ENCODE assay signal across 12 mouse cellular contexts in genomic region chr11:105420671-105421450, GRCm38 (mm10). TPM values are rescaled to one million over a fixed set of nuclear protein-coding genes. Genes with fewer than 3 reads are reported as not detected.
A peak's percentile ranks its signal among the peaks of the same experiment; 100 is the strongest.
DNase-seq lines count a peak whose midpoint lies in the region; ATAC-seq and TF ChIP-seq lines count a peak whose summit lies in the region.
"Had no signal": no experiment of that assay in that cellular context is flagged by ENCODE, and none has a peak within 500 bp of the region (broad histone marks: within the 10 kb centered on the region; RNA-seq: fewer than 3 reads in every experiment).

No protein-coding gene starts in this region.

- H3K27me3 ChIP-seq in midbrain, embryonic 11.5 days (ENCODE audit: control insufficient read depth, insufficient read depth, low read length): no peaks in the 10 kb centered on the region
- H3K27me3 ChIP-seq in embryonic facial prominence, embryonic 10.5 days (replicated peaks; ENCODE audit: low read depth, poor library complexity, severe bottlenecking): no peaks in the 10 kb centered on the region
- H3K27me3 ChIP-seq: embryonic facial prominence, embryonic 12.5 days; Patski had no signal

- ATAC-seq in frontal cortex, adult (ENCODE audit: low TSS enrichment): peak; percentile 94
- no peak for ATAC-seq in midbrain, embryonic 11.5 days (ENCODE audit: low FRiP score)
- ATAC-seq: hindbrain, embryonic 16.5 days; Patski had no signal

- TF ChIP-seq CTCF in bone marrow macrophage, adult 2 months (IDR thresholded peaks at IDR 0.05; ENCODE audit: low read depth, low read length): no peak

- intact Hi-C loops in left cerebral cortex, postnatal 25 days (cut with DNase I): loop anchor here (1.0 to 5.0 kb wide), 5 partner anchors 36 to 171 kb away; no protein-coding TSS in a partner anchor

- peaks cover 29% of the 10 kb centered on the region for H3K4me1 ChIP-seq in bone marrow macrophage, adult 2 months (ENCODE audit: control insufficient read depth, insufficient read depth, low read length)
- H3K4me1 ChIP-seq in midbrain, embryonic 11.5 days (ENCODE audit: control insufficient read depth, insufficient read depth, low read length): no peaks in the 10 kb centered on the region
- peaks cover 9% of the 10 kb centered on the region; the same call in 1 of the 2 replicates for H3K4me1 ChIP-seq in embryonic facial prominence, embryonic 10.5 days
- H3K4me1 ChIP-seq: embryonic facial prominence, embryonic 12.5 days had no signal

- DNase-seq in kidney, adult 8-10 months: peak; percentile 23 to 24
- DNase-seq in left cerebral cortex, postnatal 25 days (ENCODE audit: low spot score in 2 of 2): peak; percentile 75 to 97
- no peak for DNase-seq in midbrain, embryonic 11.5 days (ENCODE audit: low spot score, missing footprints)
- DNase-seq in thymus, postnatal 14 days: no peak
- DNase-seq in embryonic facial prominence, embryonic 10.5 days (ENCODE audit: low spot score): no peak
- DNase-seq in gastrocnemius, adult 18-20 months (ENCODE audit: low spot score): no peak
- DNase-seq: retina, postnatal 1 day had no signal

- no peaks in the 10 kb centered on the region for H3K36me3 ChIP-seq in midbrain, embryonic 11.5 days (ENCODE audit: control insufficient read depth, insufficient read depth, low read length)
- H3K36me3 ChIP-seq in embryonic facial prominence, embryonic 10.5 days (replicated peaks): no peaks in the 10 kb centered on the region
- H3K36me3 ChIP-seq: embryonic facial prominence, embryonic 12.5 days had no signal

- 85% methylated on average over 7 of the region's 7 CpGs for WGBS in midbrain, embryonic 11.5 days
- WGBS in embryonic facial prominence, embryonic 10.5 days: 82% methylated on average over 7 of the region's 7 CpGs

- peak overlapping the region; percentile 35 for H3K4me3 ChIP-seq in bone marrow macrophage, adult 2 months (ENCODE audit: insufficient read depth, low read length)
- no peak overlapping the region for H3K4me3 ChIP-seq in midbrain, embryonic 11.5 days (ENCODE audit: low read depth, low read length)
- no peak overlapping the region for H3K4me3 ChIP-seq in embryonic facial prominence, embryonic 10.5 days
- H3K4me3 ChIP-seq: embryonic facial prominence, embryonic 12.5 days had no signal

- no peak for TF ChIP-seq POLR2A in bone marrow macrophage, adult 2 months (IDR thresholded peaks at IDR 0.05; ENCODE audit: borderline replicate concordance, low read depth, low read length)

- no peak overlapping the region for H3K9ac ChIP-seq in midbrain, embryonic 11.5 days (ENCODE audit: low read length)
- H3K9ac ChIP-seq: embryonic facial prominence, embryonic 12.5 days had no signal

- H3K27ac ChIP-seq in bone marrow macrophage, adult 2 months (ENCODE audit: insufficient read depth, low read depth, low read length): peak overlapping the region; percentile 76
- no peak overlapping the region for H3K27ac ChIP-seq in midbrain, embryonic 11.5 days (ENCODE audit: low read depth, low read length)
- H3K27ac ChIP-seq in embryonic facial prominence, embryonic 10.5 days (replicated peaks): no peak overlapping the region
- H3K27ac ChIP-seq: embryonic facial prominence, embryonic 12.5 days had no signal

- H3K9me3 ChIP-seq in midbrain, embryonic 11.5 days (ENCODE audit: control insufficient read depth, low read length): no peaks in the 10 kb centered on the region
- no peaks in the 10 kb centered on the region for H3K9me3 ChIP-seq in embryonic facial prominence, embryonic 10.5 days
- H3K9me3 ChIP-seq: embryonic facial prominence, embryonic 12.5 days had no signal

- no peak overlapping the region for H3K4me2 ChIP-seq in midbrain, embryonic 11.5 days
- H3K4me2 ChIP-seq: embryonic facial prominence, embryonic 12.5 days had no signal

RNA-seq across cellular contexts. Expression of gene March10, which starts 35.7 kb away (rescaled TPM):
- polyA plus RNA-seq in bone marrow macrophage, adult 2 months (2012; ENCODE audit: insufficient read depth, insufficient read length, missing spikeins): not detected in 2 replicates
- total RNA-seq in left cerebral cortex, postnatal 25 days (2021): 1 to 10 TPM; 1.7 to 2.8 TPM
- polyA plus RNA-seq in midbrain, embryonic 11.5 days (2014; fragmentation: Nextera tagmentation; extraction: Ambion mirVana): 0.06 TPM in 1 of 2 replicates, not detected in the other
- 0.06 and 0.16 TPM in 2 replicates for polyA plus RNA-seq in embryonic facial prominence, embryonic 10.5 days (2016; fragmentation: Nextera tagmentation; extraction: Ambion mirVana)
- total RNA-seq in gastrocnemius, adult 18-20 months (2021): not detected

Comparison
In these comparisons a context has a peak if more than half of its experiments do, and no peak if none do; other contexts are left out.
1. DNase-seq: peak in kidney, adult 8-10 months (2 of 2) and left cerebral cortex, postnatal 25 days (2 of 2); none in midbrain, embryonic 11.5 days (single experiment), thymus, postnatal 14 days (single experiment), embryonic facial prominence, embryonic 10.5 days (single experiment) and gastrocnemius, adult 18-20 months (single experiment).